Mouse (Mus musculus) hindbrain, embryonic 16.5 days (tissue): ENCODE measurements at regions not wholly inside any gene's neighbourhood (a gene's known extent, or its start where the extent isn't known, plus 50 kb on each side); places are given as distances from the start of the nearest gene placed in this dataset.

ENCODE experiments used
- ATAC-seq: fragments of 200-750 bp; cut with Nextera tagmentation; 2 replicates; pipeline ENCODE4 v1.8.0; 2017; ENCODE audit warnings: moderate TSS enrichment, moderate library complexity
- H3K27ac ChIP-seq: fragments of 300-500 bp; sonication (generic); 2 replicates; pipeline ENCODE4 v1.5.1; 2014; ENCODE audit warnings: low read depth, mild to moderate bottlenecking, control low read depth, low read length, moderate library complexity
- H3K27me3 ChIP-seq: fragments of 300-500 bp; sonication (generic); replicated peaks from 2 replicates; pipeline ENCODE4 v1.6.1; 2014; ENCODE audit warnings: low read length; ENCODE audit not compliant: control insufficient read depth, insufficient read depth
- H3K36me3 ChIP-seq: fragments of 300-500 bp; sonication (generic); 2 replicates; pipeline ENCODE4 v1.6.1; 2014; ENCODE audit warnings: mild to moderate bottlenecking, low read length, moderate library complexity, mixed read lengths; ENCODE audit not compliant: control insufficient read depth, insufficient read depth
- H3K4me1 ChIP-seq: fragments of 300-500 bp; sonication (generic); 2 replicates; pipeline ENCODE4 v1.6.1; 2014; ENCODE audit warnings: low read depth, low read length; ENCODE audit not compliant: control insufficient read depth, insufficient read depth
- H3K4me2 ChIP-seq: fragments of 300-500 bp; sonication (generic); 2 replicates; pipeline ENCODE4 v1.6.1; 2014; ENCODE audit warnings: mild to moderate bottlenecking, low read length, control low read depth, moderate library complexity
- H3K4me3 ChIP-seq: fragments of 300-500 bp; sonication (generic); 2 replicates; pipeline ENCODE4 v1.5.1; 2014; ENCODE audit warnings: mild to moderate bottlenecking, low read length, control low read depth, moderate library complexity
- H3K9ac ChIP-seq: fragments of 300-500 bp; sonication (generic); 2 replicates; pipeline ENCODE4 v1.6.1; 2014; ENCODE audit warnings: low read depth, mild to moderate bottlenecking, control low read depth, low read length, moderate library complexity
- H3K9me3 ChIP-seq: fragments of 300-500 bp; sonication (generic); 2 replicates; pipeline ENCODE4 v1.6.1; 2014; ENCODE audit warnings: mild to moderate bottlenecking, low read length, moderate library complexity; ENCODE audit not compliant: control insufficient read depth
- WGBS: fragments of 180-500 bp; shearing (Covaris S2); extraction: QIAGEN DNeasy Blood & Tissue Kit; methylation state at CpG from one replicate; pipeline ENCODE4 v1.1.7; 2014; 5-methylcytosine and 5-hydroxymethylcytosine counted together

DNA sequence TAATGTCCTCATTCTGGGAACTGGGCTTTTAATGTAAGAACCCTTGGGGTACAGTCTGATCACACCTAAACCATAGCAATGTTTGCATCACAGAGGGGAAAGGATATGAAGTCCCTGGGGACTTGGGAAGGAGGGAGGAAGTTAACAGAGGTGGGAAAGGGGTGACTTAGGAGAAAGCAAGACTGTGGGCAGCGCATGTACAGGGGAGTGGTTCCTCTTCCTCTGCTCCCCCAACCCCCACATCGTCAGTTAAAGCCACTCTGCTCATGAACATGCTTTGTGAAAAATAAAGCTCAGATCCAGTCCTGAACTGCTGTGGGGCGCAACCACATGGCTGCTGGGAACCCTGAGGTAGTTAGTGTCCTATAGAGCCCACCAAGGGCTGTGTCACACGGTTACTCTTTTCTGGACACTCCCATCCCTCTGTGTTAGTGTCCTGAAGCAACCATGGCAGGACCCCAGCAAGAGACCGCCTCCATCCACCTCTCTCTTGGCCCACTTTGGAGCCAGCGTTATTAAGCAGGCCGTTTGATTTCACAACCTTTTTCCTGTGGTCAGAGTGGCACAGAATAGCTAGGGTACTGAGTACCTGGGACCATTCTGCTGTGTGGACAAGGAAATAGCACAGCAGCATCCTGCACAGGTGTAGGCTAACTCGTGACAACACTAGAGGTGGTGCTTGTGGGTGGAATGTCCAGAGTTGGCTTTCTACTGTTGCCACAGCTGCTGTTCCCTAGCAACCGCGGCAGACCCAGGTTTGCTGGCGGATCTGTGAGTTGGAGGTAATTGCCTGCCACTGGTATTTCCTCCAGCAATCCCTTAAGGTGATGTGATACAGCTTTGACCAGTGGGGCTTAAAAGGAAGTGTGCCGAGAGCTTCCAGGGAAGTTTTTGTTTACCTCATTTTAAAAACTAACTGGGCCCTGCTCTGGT, 50.3 kb upstream of the Cpeb4 start:
- Histone ChIP-seq H3K36me3 (no peaks in the 10 kb centered on the region), H3K9me3 (no peaks in the 10 kb centered on the region), H3K27ac (peak overlapping the region; percentile 66), H3K4me2 (no peak overlapping the region), H3K27me3 (no peaks in the 10 kb centered on the region), H3K9ac (no peak overlapping the region), H3K4me1 (peaks cover 8% of the 10 kb centered on the region), H3K4me3 (no peak overlapping the region)
- peak; percentile 52 for ATAC-seq
- WGBS: 64% methylated on average over 12 of the region's 12 CpGs
